Mouse (Mus musculus): Measurements from ENCODE around the gene Gm9857. TPM values are rescaled to one million over a fixed set of nuclear protein-coding genes. Genes with fewer than 3 reads are reported as not detected.

The Gm9857 gene
- total and polyA plus RNA-seq, 2 experiments from 2014 or later: not detected

DNA sequence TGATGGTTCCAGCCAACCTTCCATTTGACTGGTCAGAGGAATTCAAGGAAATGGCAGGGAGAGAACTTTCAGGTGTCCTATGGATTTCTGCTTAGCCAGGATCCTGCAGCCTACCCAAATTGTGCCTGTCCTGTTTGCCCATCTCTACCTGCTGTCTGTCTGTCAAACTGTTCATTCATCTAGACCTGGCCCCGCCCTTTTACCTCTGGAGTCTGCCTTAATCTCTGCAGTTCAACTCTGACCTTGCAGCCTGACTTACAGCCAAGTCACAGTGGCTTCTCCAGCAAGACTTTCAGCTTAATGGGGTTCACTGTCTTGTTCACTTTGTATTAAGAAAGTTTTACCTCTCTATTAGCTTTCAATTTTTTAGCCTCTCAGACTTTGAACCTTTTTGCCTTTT lies 13.9 kb downstream of the Gm9857 start:
- H3K27me3 ChIP-seq (ENCODE audit: insufficient read depth, low read length): no peaks in the 10 kb centered on the region
- TF ChIP-seq CTCF (IDR thresholded peaks at IDR 0.05; ENCODE audit: low read depth): no peak
- H3K27ac ChIP-seq (ENCODE audit: low read depth, low read length): no peak overlapping the region
- DNase-seq (no peak), ATAC-seq (no peak)
- H3K4me2 ChIP-seq (ENCODE audit: low read depth): no peak overlapping the region
- H3K4me1 ChIP-seq (ENCODE audit: insufficient read depth): no peaks in the 10 kb centered on the region
- no peaks in the 10 kb centered on the region for H3K9me3 ChIP-seq (ENCODE audit: low read length)
- H3K9ac ChIP-seq: no peak overlapping the region
- H3K4me3 ChIP-seq (ENCODE audit: low read depth, low read length): no peak overlapping the region
- no peaks in the 10 kb centered on the region for H3K36me3 ChIP-seq (ENCODE audit: insufficient read depth)
- 84% methylated on average over 1 of the region's 1 CpGs for WGBS

GRCm38 (mm10) chr3:108925677-108926076 lies 14.6 kb downstream of the Gm9857 start:
- no peak overlapping the region for H3K27ac ChIP-seq (ENCODE audit: low read depth, low read length)
- no peak overlapping the region for H3K4me2 ChIP-seq (ENCODE audit: low read depth)
- no peaks in the 10 kb centered on the region for H3K27me3 ChIP-seq (ENCODE audit: insufficient read depth, low read length)
- no peak for TF ChIP-seq CTCF (IDR thresholded peaks at IDR 0.05; ENCODE audit: low read depth)
- no peak for DNase-seq
- no peaks in the 10 kb centered on the region for H3K4me1 ChIP-seq (ENCODE audit: insufficient read depth)
- no peak overlapping the region for H3K4me3 ChIP-seq (ENCODE audit: low read depth, low read length)
- no peaks in the 10 kb centered on the region for H3K9me3 ChIP-seq (ENCODE audit: low read length)
- H3K36me3 ChIP-seq (ENCODE audit: insufficient read depth): no peaks in the 10 kb centered on the region
- H3K9ac ChIP-seq: no peak overlapping the region
- ATAC-seq: no peak
- 86% methylated on average over 4 of the region's 4 CpGs for WGBS

DNA sequence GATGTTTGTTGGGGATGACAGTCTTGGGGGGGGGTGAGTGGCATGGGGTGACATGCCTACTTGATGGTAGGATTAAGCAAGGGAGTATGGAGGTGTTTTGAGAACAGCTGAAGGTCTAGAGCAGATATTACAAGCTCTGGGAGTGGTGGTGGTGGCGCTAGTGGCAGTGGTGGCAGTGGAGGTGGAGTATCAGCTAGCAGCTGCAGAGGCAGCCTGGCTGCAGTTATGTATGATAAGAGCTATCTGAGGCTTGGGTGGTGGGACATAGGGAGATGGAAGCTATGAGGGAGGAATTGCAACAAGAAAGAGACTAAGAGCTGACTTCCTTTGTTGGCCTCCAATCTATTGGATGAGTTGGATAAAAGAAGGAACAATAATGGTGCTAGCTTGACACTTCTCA lies 18.4 kb downstream of the Gm9857 start:
- Histone ChIP-seq H3K4me2 (ENCODE audit: low read depth) (no peak overlapping the region), H3K4me3 (ENCODE audit: low read depth, low read length) (no peak overlapping the region), H3K27me3 (ENCODE audit: insufficient read depth, low read length) (no peaks in the 10 kb centered on the region), H3K9me3 (ENCODE audit: low read length) (no peaks in the 10 kb centered on the region), H3K27ac (ENCODE audit: low read depth, low read length) (no peak overlapping the region), H3K36me3 (ENCODE audit: insufficient read depth) (no peaks in the 10 kb centered on the region), H3K4me1 (ENCODE audit: insufficient read depth) (no peaks in the 10 kb centered on the region), H3K9ac (no peak overlapping the region)
- no peak for TF ChIP-seq CTCF (IDR thresholded peaks at IDR 0.05; ENCODE audit: low read depth)
- WGBS: 100% methylated on average over 1 of the region's 1 CpGs
- no peak for DNase-seq
- no peak for ATAC-seq

- no peak overlapping the region for H3K27ac ChIP-seq (ENCODE audit: low read depth, low read length)
- ATAC-seq: no peak
- H3K36me3 ChIP-seq (ENCODE audit: insufficient read depth): no peaks in the 10 kb centered on the region
- H3K27me3 ChIP-seq (ENCODE audit: insufficient read depth, low read length): no peaks in the 10 kb centered on the region
- H3K4me3 ChIP-seq (ENCODE audit: low read depth, low read length): no peak overlapping the region
- no peak overlapping the region for H3K4me2 ChIP-seq (ENCODE audit: low read depth)
- no peaks in the 10 kb centered on the region for H3K9me3 ChIP-seq (ENCODE audit: low read length)
- WGBS: 92% methylated on average over 3 of the region's 3 CpGs
- H3K4me1 ChIP-seq (ENCODE audit: insufficient read depth): no peaks in the 10 kb centered on the region
- H3K9ac ChIP-seq: no peak overlapping the region
- DNase-seq: no peak
- TF ChIP-seq CTCF (IDR thresholded peaks at IDR 0.05; ENCODE audit: low read depth): no peak
These were observed 19.7 kb downstream of the Gm9857 start for GRCm38 (mm10) chr3:108920442-108921070.

DNA sequence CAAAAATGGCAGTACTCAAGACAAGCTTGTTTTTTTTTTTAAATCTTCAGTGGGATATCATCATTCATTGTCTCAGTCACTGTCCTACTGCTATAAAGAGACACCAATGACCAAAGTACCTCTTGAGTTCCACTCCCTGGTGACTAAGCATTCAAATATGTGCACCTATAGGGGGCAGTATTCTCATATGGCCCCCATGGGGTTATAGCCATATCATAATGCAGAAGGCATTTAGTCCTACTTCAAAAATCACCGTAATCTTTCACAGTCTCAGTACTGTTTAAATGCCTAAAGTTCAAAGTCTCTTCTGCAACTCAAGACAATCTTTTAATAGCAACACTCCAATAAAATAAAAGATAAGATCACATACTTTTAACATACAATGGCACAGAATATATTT lies 21.4 kb downstream of the Gm9857 start:
- TF ChIP-seq CTCF (IDR thresholded peaks at IDR 0.05; ENCODE audit: low read depth): no peak
- DNase-seq (no peak), ATAC-seq (no peak)
- no peaks in the 10 kb centered on the region for H3K36me3 ChIP-seq (ENCODE audit: insufficient read depth)
- no peak overlapping the region for H3K9ac ChIP-seq
- no peaks in the 10 kb centered on the region for H3K9me3 ChIP-seq (ENCODE audit: low read length)
- H3K4me2 ChIP-seq (ENCODE audit: low read depth): no peak overlapping the region
- H3K27ac ChIP-seq (ENCODE audit: low read depth, low read length): no peak overlapping the region
- H3K4me3 ChIP-seq (ENCODE audit: low read depth, low read length): no peak overlapping the region
- 96% methylated on average over 1 of the region's 1 CpGs for WGBS
- H3K27me3 ChIP-seq (ENCODE audit: insufficient read depth, low read length): no peaks in the 10 kb centered on the region
- no peaks in the 10 kb centered on the region for H3K4me1 ChIP-seq (ENCODE audit: insufficient read depth)

- no peak overlapping the region for H3K27ac ChIP-seq (ENCODE audit: low read depth, low read length)
- no peaks in the 10 kb centered on the region for H3K9me3 ChIP-seq (ENCODE audit: low read length)
- ATAC-seq: no peak
- H3K9ac ChIP-seq: no peak overlapping the region
- H3K4me2 ChIP-seq (ENCODE audit: low read depth): no peak overlapping the region
- no peaks in the 10 kb centered on the region for H3K36me3 ChIP-seq (ENCODE audit: insufficient read depth)
- DNase-seq: no peak
- 49% methylated on average over 3 of the region's 3 CpGs for WGBS
- no peak for TF ChIP-seq CTCF (IDR thresholded peaks at IDR 0.05; ENCODE audit: low read depth)
- no peaks in the 10 kb centered on the region for H3K27me3 ChIP-seq (ENCODE audit: insufficient read depth, low read length)
- H3K4me1 ChIP-seq (ENCODE audit: insufficient read depth): no peaks in the 10 kb centered on the region
- no peak overlapping the region for H3K4me3 ChIP-seq (ENCODE audit: low read depth, low read length)
These were observed 22.3 kb downstream of the Gm9857 start for GRCm38 (mm10) chr3:108917986-108918385.

GRCm38 (mm10) chr3:108916857-108917256 lies 23.4 kb downstream of the Gm9857 start:
- Histone ChIP-seq H3K4me2 (ENCODE audit: low read depth) (no peak overlapping the region), H3K27ac (ENCODE audit: low read depth, low read length) (no peak overlapping the region), H3K27me3 (ENCODE audit: insufficient read depth, low read length) (no peaks in the 10 kb centered on the region), H3K9ac (no peak overlapping the region), H3K9me3 (ENCODE audit: low read length) (no peaks in the 10 kb centered on the region), H3K4me3 (ENCODE audit: low read depth, low read length) (no peak overlapping the region), H3K4me1 (ENCODE audit: insufficient read depth) (no peaks in the 10 kb centered on the region), H3K36me3 (ENCODE audit: insufficient read depth) (no peaks in the 10 kb centered on the region)
- DNase-seq (no peak), ATAC-seq (peak; percentile 36; the same call in 1 of the 2 replicates)
- 12% methylated on average over 4 of the region's 4 CpGs for WGBS
- TF ChIP-seq CTCF (IDR thresholded peaks at IDR 0.05; ENCODE audit: low read depth): no peak
